10 mouse cellular contexts compared by ENCODE assay signal in genomic region chr2:5045269-5045965, GRCm38 (mm10). TPM values are rescaled to one million over a fixed set of nuclear protein-coding genes. Genes with fewer than 3 reads are reported as not detected.
DNase-seq lines count a peak whose midpoint lies in the region; ATAC-seq lines count a peak whose summit lies in the region.
"Had no signal": no experiment of that assay in that cellular context is flagged by ENCODE, and none has a peak within 500 bp of the region (broad histone marks: within the 10 kb centered on the region; RNA-seq: fewer than 3 reads in every experiment).

No protein-coding gene starts in this region.

- no peak for DNase-seq in neural tube, embryonic 10.5 days (ENCODE audit: extremely low spot score, low spot score)
- peak; percentile 83 for DNase-seq in retina, postnatal 1 day
- no peak for DNase-seq in lung, postnatal 14 days
- DNase-seq: cerebellum, adult 8-10 months had no signal

- no peak overlapping the region; the same call in 1 of the 2 replicates for H3K27ac ChIP-seq in forebrain, embryonic 12.5 days
- no peak overlapping the region for H3K27ac ChIP-seq in forebrain, embryonic 15.5 days (replicated peaks)
- no peak overlapping the region for H3K27ac ChIP-seq in neural tube, embryonic 12.5 days
- H3K27ac ChIP-seq in hindbrain, embryonic 16.5 days (ENCODE audit: low read depth, low read length), result 0 out of 2 replicates have a peak overlapping the region, but pooled peaks have one; percentile 24
- no peak overlapping the region for H3K27ac ChIP-seq in intestine, embryonic 15.5 days
- H3K27ac ChIP-seq: lung, embryonic 15.5 days had no signal

- no peaks in the 10 kb centered on the region for H3K9me3 ChIP-seq in forebrain, embryonic 12.5 days
- no peaks in the 10 kb centered on the region for H3K9me3 ChIP-seq in forebrain, embryonic 15.5 days
- no peaks in the 10 kb centered on the region for H3K9me3 ChIP-seq in neural tube, embryonic 12.5 days
- no peaks in the 10 kb centered on the region for H3K9me3 ChIP-seq in hindbrain, embryonic 16.5 days (ENCODE audit: control insufficient read depth, low read length)
- H3K9me3 ChIP-seq in intestine, embryonic 15.5 days, result no peaks in the 10 kb centered on the region
- H3K9me3 ChIP-seq: lung, embryonic 15.5 days had no signal

- H3K27me3 ChIP-seq in forebrain, embryonic 12.5 days, result 0 out of 2 replicates have a peak, but pooled peaks cover 7% of the 10 kb centered on the region
- no peaks in the 10 kb centered on the region for H3K27me3 ChIP-seq in forebrain, embryonic 15.5 days
- no peaks in the 10 kb centered on the region for H3K27me3 ChIP-seq in neural tube, embryonic 12.5 days (replicated peaks)
- no peaks in the 10 kb centered on the region for H3K27me3 ChIP-seq in hindbrain, embryonic 16.5 days (replicated peaks; ENCODE audit: control insufficient read depth, insufficient read depth, low read length)
- no peaks in the 10 kb centered on the region for H3K27me3 ChIP-seq in intestine, embryonic 15.5 days (replicated peaks)
- H3K27me3 ChIP-seq: lung, embryonic 15.5 days had no signal

- ATAC-seq in forebrain, embryonic 12.5 days (ENCODE audit: low FRiP score), result no peak
- ATAC-seq in forebrain, embryonic 15.5 days (replicated peaks), result no peak
- no peak for ATAC-seq in neural tube, embryonic 12.5 days (ENCODE audit: low FRiP score, low read depth)
- ATAC-seq in hindbrain, embryonic 16.5 days, result peak; percentile 40
- ATAC-seq in intestine, embryonic 15.5 days, result no peak

- H3K9ac ChIP-seq in forebrain, embryonic 12.5 days, result no peak overlapping the region
- no peak overlapping the region for H3K9ac ChIP-seq in forebrain, embryonic 15.5 days (replicated peaks)
- no peak overlapping the region for H3K9ac ChIP-seq in neural tube, embryonic 12.5 days
- H3K9ac ChIP-seq in hindbrain, embryonic 16.5 days (ENCODE audit: low read depth, low read length), result no peak overlapping the region
- H3K9ac ChIP-seq in intestine, embryonic 15.5 days, result no peak overlapping the region
- H3K9ac ChIP-seq: lung, embryonic 15.5 days had no signal

- 36% methylated on average over 13 of the region's 13 CpGs for WGBS in forebrain, embryonic 12.5 days
- WGBS in forebrain, embryonic 15.5 days, result 27% methylated on average over 13 of the region's 13 CpGs
- 21% methylated on average over 13 of the region's 13 CpGs for WGBS in neural tube, embryonic 12.5 days
- WGBS in hindbrain, embryonic 16.5 days, result 40% methylated on average over 13 of the region's 13 CpGs
- WGBS in intestine, embryonic 15.5 days, result 28% methylated on average over 13 of the region's 13 CpGs

- H3K4me1 ChIP-seq in forebrain, embryonic 12.5 days, result peaks cover 10% of the 10 kb centered on the region
- peaks cover 5% of the 10 kb centered on the region; the same call in 1 of the 2 replicates for H3K4me1 ChIP-seq in forebrain, embryonic 15.5 days
- peaks cover 11% of the 10 kb centered on the region for H3K4me1 ChIP-seq in neural tube, embryonic 12.5 days
- peaks cover 6% of the 10 kb centered on the region for H3K4me1 ChIP-seq in hindbrain, embryonic 16.5 days (ENCODE audit: control insufficient read depth, insufficient read depth, low read depth, low read length)
- no peaks in the 10 kb centered on the region for H3K4me1 ChIP-seq in intestine, embryonic 15.5 days (replicated peaks)

- H3K36me3 ChIP-seq in forebrain, embryonic 12.5 days (replicated peaks), result no peaks in the 10 kb centered on the region
- no peaks in the 10 kb centered on the region for H3K36me3 ChIP-seq in forebrain, embryonic 15.5 days
- H3K36me3 ChIP-seq in neural tube, embryonic 12.5 days, result no peaks in the 10 kb centered on the region
- peaks cover 2% of the 10 kb centered on the region; the same call in 1 of the 2 replicates for H3K36me3 ChIP-seq in hindbrain, embryonic 16.5 days (ENCODE audit: control insufficient read depth, insufficient read depth, low read length)
- no peaks in the 10 kb centered on the region for H3K36me3 ChIP-seq in intestine, embryonic 15.5 days
- H3K36me3 ChIP-seq: lung, embryonic 15.5 days had no signal

- no peak overlapping the region for H3K4me3 ChIP-seq in forebrain, embryonic 12.5 days (replicated peaks)
- H3K4me3 ChIP-seq in forebrain, embryonic 15.5 days, result no peak overlapping the region
- H3K4me3 ChIP-seq in neural tube, embryonic 12.5 days, result no peak overlapping the region
- no peak overlapping the region for H3K4me3 ChIP-seq in hindbrain, embryonic 16.5 days (ENCODE audit: low read length)
- no peak overlapping the region for H3K4me3 ChIP-seq in intestine, embryonic 15.5 days (replicated peaks)
- H3K4me3 ChIP-seq: lung, embryonic 15.5 days had no signal

- H3K4me2 ChIP-seq in forebrain, embryonic 12.5 days, result peak overlapping the region; percentile 19
- H3K4me2 ChIP-seq in forebrain, embryonic 15.5 days (replicated peaks), result no peak overlapping the region
- 0 out of 2 replicates have a peak overlapping the region, but pooled peaks have one; percentile 20 for H3K4me2 ChIP-seq in neural tube, embryonic 12.5 days (replicated peaks)
- H3K4me2 ChIP-seq in hindbrain, embryonic 16.5 days (ENCODE audit: low read length), result no peak overlapping the region
- no peak overlapping the region for H3K4me2 ChIP-seq in intestine, embryonic 15.5 days (replicated peaks)
- H3K4me2 ChIP-seq: lung, embryonic 15.5 days had no signal

RNA-seq across cellular contexts. Expression of gene Optn, which starts 18.4 kb away (rescaled TPM):
- polyA plus RNA-seq in forebrain, embryonic 12.5 days (2016; fragmentation: Nextera tagmentation; extraction: Ambion mirVana), result 2.5 and 3.3 TPM in 2 replicates
- polyA plus RNA-seq in forebrain, embryonic 15.5 days (2015; fragmentation: Nextera tagmentation; extraction: Ambion mirVana), result 5.7 and 6.6 TPM in 2 replicates
- 5.2 and 6.1 TPM in 2 replicates for polyA plus RNA-seq in neural tube, embryonic 12.5 days (2016; fragmentation: Nextera tagmentation; extraction: Ambion mirVana)
- 27.3 and 33.1 TPM in 2 replicates for polyA plus RNA-seq in hindbrain, embryonic 16.5 days (2015; fragmentation: Nextera tagmentation; extraction: Ambion mirVana)
- 17.3 and 18.7 TPM in 2 replicates for polyA plus RNA-seq in intestine, embryonic 15.5 days (2015; fragmentation: Nextera tagmentation; extraction: Ambion mirVana)

RNA-seq across cellular contexts. Expression of gene Mcm10, which starts 32.8 kb away (rescaled TPM):
- 44.5 and 46.3 TPM in 2 replicates for polyA plus RNA-seq in forebrain, embryonic 12.5 days (2016; fragmentation: Nextera tagmentation; extraction: Ambion mirVana)
- polyA plus RNA-seq in forebrain, embryonic 15.5 days (2015; fragmentation: Nextera tagmentation; extraction: Ambion mirVana), result 11.8 and 14.9 TPM in 2 replicates
- polyA plus RNA-seq in neural tube, embryonic 12.5 days (2016; fragmentation: Nextera tagmentation; extraction: Ambion mirVana), result 21.7 and 22.9 TPM in 2 replicates
- polyA plus RNA-seq in hindbrain, embryonic 16.5 days (2015; fragmentation: Nextera tagmentation; extraction: Ambion mirVana), result 4.9 and 6.6 TPM in 2 replicates
- 34.2 and 36.8 TPM in 2 replicates for polyA plus RNA-seq in intestine, embryonic 15.5 days (2015; fragmentation: Nextera tagmentation; extraction: Ambion mirVana)

Comparison
In these comparisons a context has a peak if more than half of its experiments do, and no peak if none do; other contexts are left out.
1. H3K4me2 ChIP-seq: peak in forebrain, embryonic 12.5 days (single experiment) and neural tube, embryonic 12.5 days (single experiment); none in forebrain, embryonic 15.5 days (single experiment), hindbrain, embryonic 16.5 days (single experiment) and intestine, embryonic 15.5 days (single experiment).